Mouse (Mus musculus) B cell, adult (primary cell): ENCODE results near the gene D930048N14Rik. TPM values are rescaled to one million over a fixed set of nuclear protein-coding genes. Genes with fewer than 3 reads are reported as not detected.

Source experiments
- total RNA-seq: library from RNA; stranded (reverse); gene quantifications from 4 replicates; pipeline ENCODE4 v1.2.4, GENCODE M21; 2023; ENCODE audit not compliant: inconsistent age

D930048N14Rik gene
- total RNA-seq = 1.1 to 2.1 TPM (median 2.0 TPM) in 4 replicates

DNA sequence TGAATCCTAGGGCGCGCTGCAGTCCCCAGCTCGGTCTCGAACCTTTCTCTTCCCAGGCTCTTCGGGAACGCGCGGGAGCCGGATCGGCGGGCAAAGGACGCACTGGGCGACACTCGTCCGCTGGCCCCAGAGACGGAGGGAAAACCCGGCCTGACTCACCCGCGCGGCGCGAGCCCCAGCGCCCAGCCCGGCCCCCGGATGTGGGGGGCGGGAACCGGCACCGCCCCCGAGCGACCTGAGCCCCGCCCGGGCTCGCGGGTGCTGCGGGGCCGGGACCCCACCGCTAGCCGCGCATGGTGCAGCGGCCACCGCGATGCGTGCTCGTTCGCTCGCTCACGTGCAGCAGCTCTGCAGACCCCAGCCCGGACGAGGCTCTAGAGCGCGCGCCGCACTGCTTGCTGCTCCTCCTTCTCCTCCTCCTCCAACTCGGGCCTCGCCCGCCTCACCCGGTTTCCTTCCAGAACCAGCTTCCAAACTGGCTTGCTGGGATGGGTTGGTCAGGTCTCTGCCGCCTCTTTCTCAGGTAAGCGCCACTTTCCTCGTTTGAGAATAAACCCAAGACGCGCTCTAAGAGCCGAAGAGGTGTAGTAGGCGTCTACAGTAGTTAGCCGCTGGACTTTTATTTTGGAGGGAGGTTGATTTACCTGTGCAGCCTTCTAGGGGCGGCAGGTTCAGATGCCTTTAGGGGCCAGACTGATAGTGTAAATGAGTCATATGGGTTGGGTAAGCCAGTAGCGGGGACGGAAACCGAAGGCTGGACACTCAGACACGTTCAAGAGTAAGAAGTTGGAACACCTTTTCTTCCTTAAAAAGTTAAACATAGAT is at the start of gene D930048N14Rik, which contains the start of gene N4bp3:
TSS of gene D930048N14Rik (plus strand) at position 264 of the 825 bp plus-strand sequence.
TSS of gene N4bp3 (minus strand) at position 152 of the 825 bp plus-strand sequence.

DNA sequence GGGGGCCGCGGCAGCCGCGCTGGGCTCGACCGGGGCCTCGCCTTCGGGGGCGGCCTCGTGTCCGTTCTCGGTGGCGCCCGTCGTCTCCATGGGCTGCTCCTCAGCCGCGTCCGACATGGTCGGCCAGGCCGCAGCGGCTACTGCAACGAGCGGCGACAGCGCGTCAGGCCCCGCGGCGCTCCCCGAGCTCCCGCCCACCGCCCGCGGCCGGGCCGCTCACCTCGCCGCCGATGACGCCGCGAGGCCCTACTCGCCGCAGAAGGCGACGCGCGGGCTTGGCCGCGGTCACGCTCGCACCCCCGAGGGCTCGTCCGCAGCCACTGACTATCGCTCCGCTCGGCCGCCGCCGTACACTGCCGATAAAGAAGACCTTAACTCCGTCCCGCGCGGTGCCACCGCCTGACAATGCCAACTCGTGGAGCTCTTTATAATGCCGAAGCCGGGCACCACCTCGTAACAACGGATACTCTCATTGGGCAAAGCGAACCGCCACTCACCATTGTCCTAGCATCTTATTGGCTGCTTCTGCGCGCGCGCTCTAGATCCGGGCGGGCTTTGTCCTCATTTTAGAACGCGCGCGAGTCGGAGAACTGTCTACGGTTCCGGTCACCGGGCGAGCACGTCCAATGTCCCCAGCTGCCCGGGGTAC is 44.2 kb upstream of the D930048N14Rik start, which contains the start of gene Hnrnpab:
TSS of gene Hnrnpab (minus strand) at position 401 of the 649 bp plus-strand sequence.

GRCm38 (mm10) chr11:51619409-51620060 is 31.2 kb upstream of the D930048N14Rik start, which contains the start of gene Nhp2:
Gene Nhp2 (plus strand): TSS chr11:51619735.

DNA sequence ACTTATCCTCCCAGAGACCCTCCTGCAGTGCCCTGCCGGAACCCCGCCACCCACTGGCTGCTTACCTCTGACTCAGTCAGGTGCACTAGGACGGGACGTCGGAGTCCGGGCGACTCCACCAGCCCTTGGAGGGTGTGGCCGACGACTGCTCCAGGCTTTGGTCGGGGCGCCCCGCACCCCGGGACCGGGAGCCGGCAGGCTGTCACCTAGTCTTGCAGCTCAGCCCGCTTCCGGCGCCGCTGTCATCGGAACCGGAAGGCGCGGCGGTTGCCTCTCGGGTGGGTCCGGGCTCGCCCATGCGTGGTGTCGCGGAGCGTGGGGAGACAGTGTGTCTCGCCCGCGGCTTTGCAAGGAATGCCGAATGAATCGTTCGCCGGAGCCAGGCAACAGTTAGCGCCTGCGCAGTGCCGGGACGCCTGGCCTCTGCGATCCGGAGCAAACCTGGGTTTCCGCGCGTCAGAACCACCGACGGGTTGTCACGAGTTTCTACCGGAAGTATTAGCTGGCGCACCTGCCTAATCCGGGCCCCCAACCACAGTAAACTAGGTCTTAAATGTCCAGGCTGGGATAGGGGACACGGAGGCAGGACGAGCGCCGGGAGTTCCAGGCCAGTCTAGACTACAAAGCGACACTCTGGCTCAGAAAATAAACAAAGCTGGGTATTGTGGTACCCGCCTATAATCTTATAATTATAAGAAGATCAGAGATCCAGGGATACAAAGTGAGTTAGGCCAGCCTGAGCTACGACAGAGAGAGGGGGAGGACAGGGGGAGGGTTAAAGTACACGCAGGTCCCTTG is 15.0 kb upstream of the D930048N14Rik start, which contains the start of gene Rmnd5b:
TSS of gene Rmnd5b (minus strand) at position 372 of the 798 bp plus-strand sequence.

GRCm38 (mm10) chr11:51688330-51689328 is 37.9 kb downstream of the D930048N14Rik start, which contains the start of gene 0610009B22Rik:
Gene 0610009B22Rik (minus strand): TSS chr11:51688874.

Other genes with a start within 250 kb of the D930048N14Rik start
- 16.6 to 24.9 TPM (median 21.3 TPM) in 4 replicates for gene Phykpl, start 66.2 kb upstream of the D930048N14Rik start, total RNA-seq
- 241 to 254 TPM (median 253 TPM) in 4 replicates for gene Hnrnpab, start 44.1 kb upstream of the D930048N14Rik start, total RNA-seq
- 52.6 to 60.6 TPM (median 58.5 TPM) in 4 replicates for gene Nhp2, start 31.2 kb upstream of the D930048N14Rik start, total RNA-seq
- gene Rmnd5b, start 15.1 kb upstream of the D930048N14Rik start, total RNA-seq = 114 to 135 TPM (median 129 TPM) in 4 replicates
- 22.4 to 24.8 TPM (median 24.6 TPM) in 4 replicates for gene N4bp3, start 112 bp upstream of the D930048N14Rik start, total RNA-seq
- 4.7 to 9.2 TPM (median 5.5 TPM) in 4 replicates for gene 0610009B22Rik, start 37.9 kb downstream of the D930048N14Rik start, total RNA-seq
- gene Sec24a, start 112.7 kb downstream of the D930048N14Rik start, total RNA-seq = 74.3 to 87.0 TPM (median 84.5 TPM) in 4 replicates
- gene Sar1b, start 112.7 kb downstream of the D930048N14Rik start, total RNA-seq = 29.9 to 36.0 TPM (median 34.6 TPM) in 4 replicates
- gene Jade2, start 206.7 kb downstream of the D930048N14Rik start, total RNA-seq = 67.5 to 72.9 TPM (median 68.9 TPM) in 4 replicates